Mouse (Mus musculus) lung, postnatal 4 days (tissue): ENCODE measurements at regions not wholly inside any gene's neighbourhood (a gene's known extent, or its start where the extent isn't known, plus 50 kb on each side); places are given as distances from the start of the nearest gene placed in this dataset.

ENCODE experiments used
- DNase-seq, 2 experiments: peaks; one replicate each; pipeline ENCODE4 v3.0.0; 2021

DNA sequence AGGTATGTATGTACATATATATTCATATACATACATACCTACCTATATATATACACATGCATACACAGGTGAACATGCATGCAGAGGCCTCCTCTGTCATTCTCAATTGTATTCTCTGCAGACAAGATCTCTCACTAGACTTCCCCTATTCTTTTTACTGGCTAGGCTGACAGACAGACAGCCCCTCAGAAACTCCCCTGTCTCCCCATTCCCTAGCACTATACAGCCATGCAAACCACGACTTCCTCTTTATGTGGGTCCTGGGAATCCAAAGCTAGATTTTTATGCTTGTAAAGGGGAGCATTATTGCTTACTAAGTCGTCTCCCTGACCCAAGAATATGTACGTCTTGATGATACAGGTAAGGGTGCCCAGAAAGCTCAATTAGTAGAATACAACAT is 86.9 kb downstream of the Fam124b start:
- no peak for DNase-seq

DNA sequence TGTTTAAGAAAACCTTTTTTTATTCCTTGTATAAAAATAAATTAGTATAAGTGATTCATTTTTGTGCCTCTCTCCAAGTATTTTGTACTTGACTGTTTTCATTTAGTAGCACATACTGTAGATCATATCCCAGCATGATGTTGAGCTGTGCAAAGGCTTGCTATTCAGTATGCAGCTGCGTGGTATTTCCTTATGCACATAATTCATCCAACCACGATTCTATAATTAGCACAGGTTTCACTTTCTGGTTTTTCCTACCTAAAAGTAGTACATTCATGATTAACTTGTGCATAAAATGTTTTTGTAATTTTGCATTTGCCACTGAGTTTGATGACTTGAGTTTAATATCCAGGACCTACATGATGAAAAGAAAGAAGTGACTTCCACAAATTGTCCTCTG is 94.3 kb downstream of the Fam124b start:
- DNase-seq = no peak

DNA sequence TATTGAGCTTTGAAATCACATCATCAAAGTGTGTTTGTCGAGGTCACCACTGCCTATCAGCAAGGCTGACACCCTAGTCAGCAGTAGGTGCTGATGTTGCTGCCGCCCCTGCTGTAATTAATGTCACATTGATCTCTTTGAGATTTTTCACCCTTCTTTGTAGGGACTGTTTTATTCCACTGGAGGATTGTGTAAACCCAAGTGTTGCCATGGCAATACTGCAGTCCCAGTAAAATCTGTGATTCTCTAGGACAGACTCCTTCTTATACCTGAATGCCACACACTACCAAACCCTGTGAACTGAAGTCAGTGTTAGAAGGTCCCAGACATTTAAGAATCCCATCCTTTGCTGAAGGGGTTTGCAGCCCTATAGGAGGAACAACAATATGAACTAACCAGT is 102.4 kb downstream of the Fam124b start:
- no peak for DNase-seq

DNA sequence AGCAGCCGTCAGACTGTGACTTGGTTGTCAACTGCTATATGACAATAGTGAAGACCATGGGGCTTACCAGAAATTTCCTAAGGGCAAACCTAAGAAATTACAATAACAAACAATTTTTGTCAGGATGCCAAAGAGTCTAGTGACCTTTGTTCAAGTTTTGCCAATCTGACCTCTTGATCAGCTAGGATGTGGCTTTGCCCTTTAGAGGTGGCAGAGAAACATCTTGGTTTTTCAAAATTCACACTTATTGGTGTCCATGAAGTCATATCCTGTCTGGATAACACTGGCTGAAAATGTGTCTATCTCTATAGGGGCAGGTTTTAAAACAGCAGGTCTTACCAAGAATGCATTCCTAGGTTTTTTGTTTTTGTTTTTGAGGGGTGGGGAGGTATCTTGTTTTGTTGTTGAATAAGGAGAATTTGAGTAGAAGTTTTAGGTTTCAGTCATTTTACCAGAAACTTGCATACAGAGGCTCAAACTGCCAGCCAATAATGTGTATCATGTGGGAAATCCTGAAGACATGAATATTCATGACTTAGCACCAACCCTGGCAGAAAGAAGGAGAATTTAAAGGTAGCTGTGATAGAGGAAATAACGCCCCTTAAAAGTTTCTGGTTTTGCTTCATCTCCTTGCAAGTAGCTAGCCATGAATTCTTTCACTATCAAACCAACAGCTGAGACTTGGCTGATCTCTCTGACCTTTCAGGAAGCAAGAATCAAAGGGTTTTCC is 110.4 kb downstream of the Fam124b start:
- DNase-seq = no peak

DNA sequence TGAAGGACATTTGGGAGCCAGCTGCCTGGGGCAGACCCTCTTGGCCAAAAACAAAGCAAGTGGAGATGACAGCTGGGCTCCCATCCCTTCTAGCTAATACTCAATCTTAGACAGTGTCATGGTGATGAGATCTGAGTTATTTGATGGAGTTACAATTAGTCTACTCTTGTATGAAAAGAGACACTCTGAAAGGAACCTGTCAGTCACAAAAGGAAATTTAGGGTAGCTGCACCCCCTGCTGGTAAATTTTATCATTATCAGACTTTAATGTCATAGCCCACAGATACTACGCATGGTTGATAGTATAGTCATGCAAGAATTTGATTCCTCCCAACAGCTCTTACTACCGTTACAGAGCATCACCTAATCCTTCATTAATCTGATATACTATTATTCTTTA is 112.0 kb downstream of the Fam124b start:
- DNase-seq = peak in 1 of 2 experiments; percentile 54

DNA sequence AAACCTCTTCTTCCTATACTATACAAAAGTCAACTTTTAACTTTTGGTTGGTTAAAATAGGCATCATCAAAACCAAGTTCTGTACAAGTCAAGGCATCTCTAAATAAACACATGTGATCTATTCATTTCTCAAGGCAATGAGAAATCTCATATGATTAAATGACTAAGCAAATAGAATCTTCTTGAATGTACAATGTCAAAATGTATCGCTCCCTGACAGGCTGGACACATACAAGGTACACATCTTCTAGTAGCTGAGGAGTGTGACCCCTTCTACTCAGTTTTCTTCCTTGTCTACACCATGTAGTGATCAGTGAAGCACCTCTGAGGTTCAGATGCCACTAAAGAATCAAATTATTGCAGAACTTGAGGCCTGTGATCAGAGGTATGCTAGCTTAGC is 120.0 kb downstream of the Fam124b start:
- DNase-seq = no peak

DNA sequence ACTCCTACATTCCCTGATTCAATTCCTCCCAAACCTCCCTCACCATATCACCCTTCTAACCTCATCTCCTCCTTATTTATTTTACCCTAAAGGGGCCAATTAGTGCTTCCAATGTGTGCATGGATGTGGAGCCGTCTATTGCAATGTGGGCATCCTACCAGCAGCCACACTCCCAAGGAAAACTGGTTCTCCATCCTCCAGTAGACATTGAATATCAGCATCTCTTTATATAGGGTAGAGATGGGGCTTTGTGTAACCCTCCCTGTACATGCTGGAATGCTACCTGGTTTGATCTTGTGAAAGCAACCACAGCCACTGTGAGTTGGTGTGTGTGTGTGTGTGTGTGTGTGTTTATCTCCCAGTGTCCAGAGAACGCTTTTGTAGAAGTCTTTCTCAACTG is 126.5 kb downstream of the Fam124b start:
- DNase-seq = no peak

DNA sequence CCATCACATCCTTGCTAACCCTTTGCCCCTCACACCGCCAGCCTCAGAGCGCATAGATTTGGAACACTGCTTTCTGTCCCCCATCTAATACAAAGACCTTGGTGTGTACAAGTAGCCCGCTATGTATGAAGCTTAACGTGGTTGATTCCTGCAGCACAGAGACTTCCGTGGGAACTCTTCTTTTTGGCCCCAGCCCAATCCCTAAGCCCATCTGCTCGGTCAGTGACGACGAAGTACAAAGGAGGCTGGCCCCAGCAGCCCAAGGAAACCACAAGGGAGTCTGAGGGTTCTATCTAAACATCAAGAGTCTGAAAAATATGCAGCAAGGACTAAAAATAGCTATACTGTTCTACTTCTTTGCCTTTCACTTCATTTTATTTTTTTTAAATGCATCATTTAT is 126.9 kb downstream of the Fam124b start:
- DNase-seq = peak; percentile 27 to 65

DNA sequence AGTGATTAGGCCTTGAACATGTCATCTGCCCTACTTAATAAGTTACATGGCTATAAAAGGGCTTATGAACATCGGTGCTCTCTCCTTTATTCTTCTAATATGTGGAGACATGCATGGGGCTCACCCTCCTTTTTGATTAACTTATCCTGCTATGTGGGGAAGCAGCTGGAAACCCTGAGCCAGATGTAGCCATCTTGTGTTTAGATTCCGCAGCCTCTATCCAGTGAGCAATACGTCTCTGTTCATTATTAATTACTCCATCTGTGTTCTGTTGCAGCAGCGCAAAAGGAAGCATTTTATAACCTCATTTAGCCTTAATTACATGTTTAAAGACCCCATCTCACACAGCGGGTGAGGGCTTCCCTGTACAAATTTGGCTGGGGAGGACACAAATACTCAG is 129.6 kb downstream of the Fam124b start:
- no peak for DNase-seq

DNA sequence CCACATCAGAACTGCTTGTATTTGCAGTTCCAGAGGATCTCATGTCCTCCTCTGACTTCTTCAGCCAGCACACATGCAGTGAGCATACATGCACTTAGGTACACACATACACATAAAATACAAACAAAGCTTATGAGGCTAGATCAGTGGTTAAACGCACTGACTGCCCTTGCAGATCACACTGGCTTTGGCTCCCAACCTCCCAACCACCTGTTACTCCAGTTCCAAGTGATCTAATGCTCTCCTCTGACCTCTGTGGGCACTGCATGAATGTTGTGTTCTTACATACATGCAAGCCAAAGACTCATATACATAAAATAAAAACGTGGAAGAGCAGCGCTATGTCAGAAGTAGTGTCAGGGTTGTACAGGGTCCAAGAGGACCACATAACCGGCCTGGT is 141.9 kb downstream of the Fam124b start:
- no peak for DNase-seq

DNA sequence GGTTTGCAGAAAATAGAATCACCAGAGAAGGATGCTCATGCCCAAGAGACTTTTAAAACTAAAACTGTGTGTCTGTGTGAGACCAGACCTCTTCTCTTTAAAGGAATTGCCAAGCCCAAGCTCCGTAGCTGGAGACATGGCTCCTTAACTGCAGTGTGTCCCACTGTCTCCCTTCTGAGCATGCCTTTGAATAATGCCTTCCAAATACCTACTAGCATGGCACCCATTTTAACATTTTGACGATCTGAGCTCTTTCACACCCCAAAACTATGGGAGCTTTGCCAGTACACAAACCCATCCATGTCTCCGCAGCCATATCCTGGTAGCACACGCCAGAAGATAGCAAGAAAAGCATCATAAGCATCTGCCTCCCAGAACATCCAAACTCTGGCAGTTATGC is 143.9 kb downstream of the Fam124b start:
- no peak for DNase-seq

DNA sequence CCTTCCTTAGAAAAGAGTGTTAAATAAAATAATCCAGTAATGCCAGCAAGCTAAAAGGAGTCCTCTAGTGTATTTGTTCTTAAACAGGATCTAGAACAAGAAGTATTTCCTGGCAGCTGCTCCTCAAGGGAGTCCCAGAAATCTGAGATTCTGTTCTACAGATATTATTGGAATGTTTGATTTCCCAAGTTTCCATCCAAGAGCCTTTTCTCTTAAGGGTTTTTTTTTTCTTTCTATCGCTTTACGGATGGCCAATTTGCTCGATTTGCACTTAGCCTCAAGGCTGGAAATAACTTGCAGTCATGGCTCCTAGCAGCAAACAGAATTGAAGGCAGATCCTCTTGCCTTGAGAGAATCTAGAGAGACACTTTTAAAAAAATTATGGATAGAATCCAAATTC is 144.3 kb downstream of the Fam124b start:
- no peak for DNase-seq

DNA sequence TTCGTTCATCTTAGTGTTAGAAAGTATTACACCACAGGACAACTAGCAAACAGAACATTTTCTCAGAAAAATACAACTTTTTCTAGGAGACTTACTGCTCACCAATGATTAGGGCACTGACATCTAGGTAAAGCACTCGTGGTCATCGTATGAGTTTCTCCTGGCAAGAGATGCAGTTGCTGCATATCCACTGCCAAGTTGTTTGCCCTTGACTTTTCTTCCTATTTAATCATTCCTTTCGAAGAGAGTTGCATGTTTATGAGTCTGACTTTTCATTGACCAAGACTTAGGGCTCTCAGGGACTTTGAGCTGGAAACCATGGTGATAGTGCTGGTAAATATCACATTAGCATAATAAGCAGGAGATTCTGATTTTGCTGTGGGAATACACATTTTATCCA is 149.1 kb downstream of the Fam124b start:
- no peak for DNase-seq

DNA sequence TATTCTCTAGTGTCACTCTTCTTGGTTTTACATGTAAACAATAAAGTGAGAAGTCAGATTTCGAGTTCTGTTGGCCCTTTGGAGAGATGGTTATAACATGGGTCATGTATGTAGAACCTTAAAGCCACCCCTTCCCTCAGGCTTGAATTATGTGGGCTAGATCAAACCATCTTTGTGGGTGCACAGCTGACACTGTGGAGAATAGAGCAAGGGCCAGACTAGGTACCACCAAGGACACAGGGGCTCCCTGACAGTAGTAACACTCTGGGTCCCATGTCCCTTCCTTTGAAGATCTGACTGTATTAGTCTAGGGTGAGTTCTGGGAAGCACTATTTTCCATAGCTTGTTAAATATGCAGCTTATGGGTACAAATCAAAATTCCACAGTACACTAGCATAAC is 156.2 kb downstream of the Fam124b start:
- no peak for DNase-seq

DNA sequence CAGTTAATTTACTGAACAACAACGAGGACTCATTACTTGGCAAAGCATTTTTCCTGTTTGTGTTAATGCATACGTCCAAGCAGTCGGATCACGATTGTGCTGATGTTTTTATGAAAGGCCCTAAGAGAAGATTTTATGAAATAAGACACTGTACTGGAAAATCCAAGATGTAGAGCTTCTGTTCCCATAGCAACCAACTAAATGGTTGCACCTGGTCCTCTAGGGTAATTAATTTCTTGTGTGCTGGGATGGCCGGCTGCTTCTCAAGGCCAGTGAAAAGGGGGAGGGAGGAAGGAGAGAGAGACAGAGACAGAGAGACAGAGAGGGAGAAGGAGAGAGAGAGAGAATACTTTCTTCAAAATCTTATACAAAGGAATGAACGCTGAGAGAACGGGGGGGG is 156.6 kb downstream of the Fam124b start:
- DNase-seq = no peak

DNA sequence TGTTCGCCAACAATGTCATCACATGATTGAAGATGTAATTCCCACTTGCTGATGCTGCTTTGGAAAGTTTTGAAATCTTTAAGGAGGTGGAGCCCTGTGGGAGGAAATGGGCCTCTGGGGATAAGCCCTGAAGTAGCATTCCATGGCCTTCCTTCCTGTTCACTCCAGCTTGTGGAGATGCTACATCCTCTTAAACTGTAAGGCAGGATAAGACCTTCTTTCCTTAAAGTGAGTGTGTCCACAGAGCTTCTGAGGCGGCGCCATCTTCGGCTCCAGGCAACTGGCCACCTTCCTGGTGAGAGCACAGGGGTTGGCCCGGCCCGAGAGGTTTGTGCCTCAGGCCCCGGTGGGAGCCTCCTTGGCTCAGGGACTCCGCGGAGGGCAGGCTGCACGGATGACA is 173.1 kb downstream of the Fam124b start:
- DNase-seq = no peak

DNA sequence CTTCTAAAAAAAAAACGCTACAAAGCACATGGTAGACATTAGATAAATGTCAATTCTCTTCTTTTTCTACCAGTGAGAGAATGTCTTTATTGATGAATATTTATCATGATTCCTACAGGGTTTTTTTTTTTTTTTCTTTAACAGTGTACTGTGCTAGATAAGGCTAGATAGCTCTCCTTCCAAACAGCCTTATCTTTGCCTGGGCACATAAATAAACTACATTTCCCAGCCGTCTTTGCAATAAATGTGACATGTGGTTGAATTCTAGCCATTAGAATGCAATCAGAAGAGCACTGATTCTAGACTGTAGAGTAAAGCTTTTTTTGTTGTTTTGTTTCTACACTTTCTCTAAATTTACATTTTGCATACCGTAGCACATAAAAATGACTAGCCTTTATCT is 177.9 kb downstream of the Fam124b start:
- no peak for DNase-seq

DNA sequence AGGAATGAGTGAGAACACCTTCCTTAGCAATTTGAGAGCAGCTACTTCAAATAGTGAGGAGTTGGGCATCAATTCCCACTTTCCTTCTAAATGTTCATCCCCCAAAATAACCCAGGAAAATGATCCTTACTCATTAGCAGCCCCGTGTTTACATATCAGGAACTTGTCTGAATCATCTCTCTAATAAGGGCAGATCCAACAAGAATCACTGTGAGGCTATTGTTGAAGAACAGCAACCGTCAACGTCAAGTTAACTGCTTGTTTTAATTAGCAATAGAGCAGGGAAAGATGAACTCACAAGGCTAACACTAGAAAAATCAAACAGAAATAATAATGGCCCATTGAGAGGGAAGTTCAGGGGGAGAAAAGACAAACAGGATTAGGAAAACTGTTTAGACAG is 178.4 kb downstream of the Fam124b start:
- DNase-seq = no peak

DNA sequence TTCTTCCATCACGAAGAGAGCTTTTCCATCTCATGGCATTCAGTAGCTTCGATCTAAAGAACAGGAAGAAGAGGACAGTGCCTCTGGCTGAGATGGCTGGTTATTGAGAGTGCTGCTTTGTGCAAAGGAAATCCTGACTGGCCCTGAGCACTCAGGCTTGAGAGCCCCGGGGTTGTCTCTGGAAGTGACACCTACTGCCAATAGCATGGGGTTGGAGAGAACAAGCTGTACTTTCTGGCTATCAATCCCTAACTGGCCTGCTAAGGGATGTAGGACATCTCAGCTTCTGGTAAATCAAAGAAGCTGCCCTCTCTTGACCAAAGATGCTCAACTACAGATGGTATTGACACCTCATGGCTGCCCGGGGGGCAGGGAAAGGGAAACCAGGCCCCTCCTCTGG is 178.2 kb upstream of the Serpine2 start:
- DNase-seq = no peak

DNA sequence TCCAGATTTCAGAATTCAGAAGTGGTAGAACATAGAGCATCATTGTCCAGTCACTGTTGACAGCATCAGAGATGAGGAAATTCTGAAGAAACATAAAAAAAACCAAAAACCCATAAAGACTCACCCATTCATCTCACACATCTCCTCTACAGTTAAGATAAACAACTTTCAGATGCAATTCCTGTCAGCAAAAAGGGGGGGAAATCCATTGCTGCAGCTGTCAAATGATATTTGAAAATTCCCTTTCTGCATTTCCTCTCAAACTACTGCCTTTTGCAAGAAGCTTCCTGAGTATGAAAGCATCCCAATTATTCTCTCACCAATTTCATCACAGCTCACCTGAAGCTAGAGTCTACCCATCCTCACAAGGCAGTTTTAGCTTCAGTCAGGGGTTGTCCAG is 177.1 kb upstream of the Serpine2 start:
- no peak for DNase-seq

DNA sequence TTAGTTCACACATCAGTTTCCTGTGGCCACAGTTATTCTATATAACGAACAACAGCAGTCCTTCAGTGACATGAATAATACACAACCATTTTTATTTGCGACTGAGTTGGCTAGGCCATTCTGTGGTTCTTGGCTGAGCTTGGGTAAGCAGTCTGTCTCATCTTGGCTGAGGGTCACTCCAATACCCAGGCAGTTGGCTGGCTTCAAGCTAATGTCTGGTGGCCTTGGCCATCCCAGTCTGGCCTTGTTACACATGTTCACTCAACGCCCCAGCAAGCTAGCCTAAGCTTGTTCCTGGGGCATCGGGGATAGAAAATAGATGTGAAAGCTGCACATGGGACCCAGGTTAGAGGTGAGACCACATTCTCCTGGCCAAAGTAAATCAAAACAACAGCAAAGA is 175.5 kb upstream of the Serpine2 start:
- peak in 1 of 2 experiments; percentile 34 for DNase-seq

DNA sequence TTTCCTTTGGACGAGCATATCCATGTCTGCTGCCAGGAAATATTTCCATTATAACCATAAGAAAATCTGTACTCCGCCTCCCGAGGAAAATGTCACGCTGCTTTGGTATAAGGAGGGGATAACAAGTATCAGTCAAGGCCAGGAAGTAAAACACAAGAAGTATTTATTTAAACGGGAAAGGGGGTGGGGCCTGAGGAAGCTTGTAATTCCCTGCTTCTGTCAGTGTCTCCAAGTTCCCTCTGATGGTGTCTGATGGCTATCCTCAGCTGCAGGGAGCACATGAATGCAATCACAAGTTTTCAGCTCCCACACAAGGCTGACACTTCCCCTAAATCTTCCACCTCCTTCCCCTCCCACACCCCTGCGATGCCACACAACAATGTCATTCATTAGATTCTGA is 172.5 kb upstream of the Serpine2 start:
- peak in 1 of 2 experiments; percentile 24 for DNase-seq

DNA sequence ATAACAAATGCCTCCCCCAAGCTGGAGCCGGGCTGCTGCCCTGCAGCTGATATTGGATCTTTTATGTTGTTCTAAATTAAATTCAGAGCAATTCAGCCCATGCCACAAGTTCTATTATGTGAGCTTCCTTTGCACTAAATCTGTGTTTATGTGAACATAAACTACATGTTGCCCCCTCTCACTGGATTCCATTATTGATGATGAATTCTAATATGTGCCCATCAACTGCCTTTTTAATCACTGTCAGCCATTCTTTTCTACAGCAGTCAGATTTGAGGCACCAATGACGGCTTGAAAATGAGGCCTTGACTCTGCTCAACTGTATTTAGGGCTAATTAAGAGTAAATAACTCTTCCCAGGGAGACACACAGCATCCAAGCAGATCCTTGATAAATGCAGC is 172.1 kb upstream of the Serpine2 start:
- DNase-seq = no peak

DNA sequence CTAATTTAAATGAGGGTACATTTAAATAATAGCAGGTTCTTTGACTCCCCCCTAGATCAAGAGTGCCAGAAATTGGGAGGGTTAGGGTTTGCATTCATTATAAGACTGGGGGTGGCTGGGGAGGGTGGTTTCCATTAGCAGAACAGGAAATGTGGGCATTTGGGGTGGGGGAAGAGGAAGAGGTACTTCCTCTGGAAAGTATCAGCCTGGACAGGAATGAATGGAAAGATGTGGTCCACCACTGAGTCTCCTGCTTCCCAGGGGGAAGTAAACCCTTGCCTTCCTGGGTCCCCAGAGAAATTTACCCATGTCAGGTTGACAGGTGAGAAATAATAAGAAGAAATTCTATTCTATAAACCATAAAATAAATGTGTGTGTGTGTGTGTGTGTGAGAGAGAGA is 171.5 kb upstream of the Serpine2 start:
- no peak for DNase-seq

DNA sequence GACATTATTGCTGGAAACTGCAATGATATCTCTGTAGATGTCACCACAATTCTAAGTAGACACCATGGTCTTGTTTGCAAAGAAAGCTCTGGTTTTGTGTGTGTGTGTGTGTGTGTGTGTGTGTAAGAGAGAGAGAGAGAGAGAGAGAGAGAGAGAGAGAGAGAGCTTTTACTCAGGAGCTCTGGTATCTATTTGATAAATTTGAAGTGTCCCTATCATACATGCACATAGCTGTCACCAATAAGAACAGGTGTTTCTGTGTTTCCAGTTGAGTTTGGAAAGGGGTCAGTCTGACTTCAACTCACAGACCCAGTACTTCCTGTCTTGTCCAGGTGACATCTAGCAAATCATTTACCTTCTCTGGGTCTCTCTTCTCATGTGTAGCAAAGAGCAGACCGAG is 169.7 kb upstream of the Serpine2 start:
- no peak for DNase-seq

DNA sequence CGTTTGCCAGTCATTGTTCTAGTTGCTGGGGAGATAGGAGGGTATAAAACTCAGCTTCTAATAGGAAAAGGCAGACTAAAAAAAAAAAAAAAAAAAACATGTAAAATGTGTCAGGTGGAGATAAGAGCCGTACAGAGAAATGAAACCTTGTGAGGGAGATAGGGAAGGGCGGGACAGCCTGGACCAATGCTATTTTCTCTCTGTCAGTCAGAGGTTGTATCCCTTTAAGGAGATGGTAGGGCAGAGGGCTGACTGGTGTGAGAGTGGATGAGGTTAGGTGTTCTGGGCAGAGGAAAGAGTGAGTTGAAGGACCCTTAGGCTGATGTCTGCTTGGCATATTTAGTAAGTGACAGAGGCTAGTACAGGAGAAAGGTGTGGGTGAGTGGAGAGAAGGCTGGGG is 169.2 kb upstream of the Serpine2 start:
- no peak for DNase-seq
